Mouse (Mus musculus) v-Abl transformed pro-B cells (cell line): ENCODE measurements around the gene Tut1.

Experiments
- in situ Hi-C, 2 experiments: fragments of 400-800 bp; cut with MboI; formaldehyde crosslinking; loops; one replicate each; pipeline ENCODE4 v1.15.1; 2025; ENCODE audit not compliant: unreplicated experiment in 2 of 2

Gene Tut1

GRCm38 (mm10) chr19:8953135-8954039 lies at the start of gene Tut1:
TSS of gene Tut1 (plus strand) at chr19:8953847.
- in situ Hi-C loops: loop anchor here in 1 of 2 experiments (25.0 kb wide), 1 partner anchor 91 kb away; the partner anchor contains the start of genes Lrrn4cl and Ubxn1

- in situ Hi-C loops: no loop called here
Measured at GRCm38 (mm10) chr19:8908531-8908930, 45.1 kb upstream of the Tut1 start.

- in situ Hi-C loops: no loop called here
Measured at GRCm38 (mm10) chr19:8911810-8912209, 41.8 kb upstream of the Tut1 start.

GRCm38 (mm10) chr19:8914212-8914611 lies 39.4 kb upstream of the Tut1 start:
- in situ Hi-C loops: no loop called here

- in situ Hi-C loops: no loop called here
Measured at GRCm38 (mm10) chr19:8919000-8919399, 34.6 kb upstream of the Tut1 start.

GRCm38 (mm10) chr19:8919684-8920072 lies 34.0 kb upstream of the Tut1 start:
- in situ Hi-C loops: no loop called here

GRCm38 (mm10) chr19:8920073-8920736 lies 33.4 kb upstream of the Tut1 start, which contains the start of gene B3gat3:
TSS of gene B3gat3 (plus strand) at chr19:8920374.
- in situ Hi-C loops: no loop called here

- in situ Hi-C loops: no loop called here
Measured at GRCm38 (mm10) chr19:8920836-8921291, 32.8 kb upstream of the Tut1 start.

GRCm38 (mm10) chr19:8921741-8922140 lies 31.9 kb upstream of the Tut1 start:
- in situ Hi-C loops: no loop called here

- in situ Hi-C loops: loop anchor here in 1 of 2 experiments (25.0 kb wide), 1 partner anchor 189 kb away; the partner anchor contains the start of genes 1700092M07Rik, Stx5a and Wdr74
Measured at GRCm38 (mm10) chr19:8926766-8927165, 26.9 kb upstream of the Tut1 start.

GRCm38 (mm10) chr19:8927891-8928525 lies 25.6 kb upstream of the Tut1 start:
- in situ Hi-C loops: loop anchor here in 1 of 2 experiments (25.0 kb wide), 1 partner anchor 191 kb away; the partner anchor contains the start of genes 1700092M07Rik, Stx5a and Wdr74

- in situ Hi-C loops: loop anchor here in 1 of 2 experiments (25.0 kb wide), 1 partner anchor 191 kb away; the partner anchor contains the start of genes 1700092M07Rik, Stx5a and Wdr74
Measured at GRCm38 (mm10) chr19:8928689-8929223, 24.9 kb upstream of the Tut1 start.

- in situ Hi-C loops: loop anchor here in 1 of 2 experiments (25.0 kb wide), 1 partner anchor 192 kb away; the partner anchor contains the start of genes 1700092M07Rik, Stx5a and Wdr74
Measured at GRCm38 (mm10) chr19:8929224-8930088, 24.2 kb upstream of the Tut1 start, which contains the start of the genes Rom1 and Eml3. TSS of gene Rom1 (minus strand) at chr19:8929356. TSS of gene Eml3 (plus strand) at chr19:8929552.

GRCm38 (mm10) chr19:8930117-8930516 lies 23.5 kb upstream of the Tut1 start:
- in situ Hi-C loops: loop anchor here in 1 of 2 experiments (25.0 kb wide), 1 partner anchor 193 kb away; the partner anchor contains the start of genes 1700092M07Rik, Stx5a and Wdr74

- in situ Hi-C loops: loop anchor here in 1 of 2 experiments (25.0 kb wide), 1 partner anchor 193 kb away; the partner anchor contains the start of genes 1700092M07Rik, Stx5a and Wdr74
Measured at GRCm38 (mm10) chr19:8930771-8931170, 22.9 kb upstream of the Tut1 start.

- in situ Hi-C loops: loop anchor here in 1 of 2 experiments (25.0 kb wide), 1 partner anchor 199 kb away; the partner anchor contains the start of genes 1700092M07Rik, Stx5a and Wdr74
Measured at GRCm38 (mm10) chr19:8936736-8937135, 16.9 kb upstream of the Tut1 start.

GRCm38 (mm10) chr19:8940526-8941133 lies 13.0 kb upstream of the Tut1 start:
- in situ Hi-C loops: loop anchor here in 1 of 2 experiments (25.0 kb wide), 1 partner anchor 203 kb away; the partner anchor contains the start of genes 1700092M07Rik, Stx5a and Wdr74

GRCm38 (mm10) chr19:8941136-8941514 lies 12.5 kb upstream of the Tut1 start:
- in situ Hi-C loops: loop anchor here in 1 of 2 experiments (25.0 kb wide), 1 partner anchor 204 kb away; the partner anchor contains the start of genes 1700092M07Rik, Stx5a and Wdr74
